Mouse (Mus musculus) small intestine, adult 2 months (tissue): Measurements from ENCODE around the gene Wfdc12.

Experiments
- CTCF ChIP-seq: fragments of 200-500 bp; IDR thresholded peaks from 2 replicates; pipeline ENCODE4 v1.5.1; 2012; ENCODE audit warnings: low read depth, mild to moderate bottlenecking, control low read depth, inconsistent platforms, low read length, moderate library complexity, mixed read lengths; ENCODE audit not compliant: insufficient replicate concordance, insufficient read length; ENCODE audit errors: extremely low read depth
- POLR2A ChIP-seq: fragments of 200-500 bp; IDR thresholded peaks from 2 replicates; pipeline ENCODE4 v1.6.1; 2012; ENCODE audit warnings: low read depth, mild to moderate bottlenecking, control low read depth, inconsistent platforms, low read length, moderate library complexity

- TF ChIP-seq CTCF: no peak
- no peak for TF ChIP-seq POLR2A
Observed at GRCm38 (mm10) chr2:164232671-164233070, 42.3 kb upstream of the Wfdc12 start.
